Mouse (Mus musculus): ENCODE measurements at regions not wholly inside any gene's neighbourhood (a gene's known extent, or its start where the extent isn't known, plus 50 kb on each side); places are given as distances from the start of the nearest gene placed in this dataset.

GRCm38 (mm10) chr4:84032505-84032904 is 507.2 kb downstream of the Ccdc171 start:
- no peak for DNase-seq (ENCODE audit: low spot score in 2 of 2)

- no peak for DNase-seq (ENCODE audit: low spot score in 2 of 2)
Observed at GRCm38 (mm10) chr4:84035347-84035746, 510.0 kb downstream of the Ccdc171 start.

- no peak for DNase-seq (ENCODE audit: low spot score in 2 of 2)
Observed at GRCm38 (mm10) chr4:84037535-84037934, 512.2 kb downstream of the Ccdc171 start.

GRCm38 (mm10) chr4:84050243-84050642 is 524.9 kb downstream of the Ccdc171 start:
- no peak for DNase-seq (ENCODE audit: low spot score in 2 of 2)

- DNase-seq (ENCODE audit: low spot score in 2 of 2): no peak
Observed at GRCm38 (mm10) chr4:84056863-84057502, 531.6 kb downstream of the Ccdc171 start.

GRCm38 (mm10) chr4:84060187-84060586 is 534.8 kb downstream of the Ccdc171 start:
- no peak for DNase-seq (ENCODE audit: low spot score in 2 of 2)

- DNase-seq (ENCODE audit: low spot score in 2 of 2): no peak
Observed at GRCm38 (mm10) chr4:84063755-84064154, 538.4 kb downstream of the Ccdc171 start.

GRCm38 (mm10) chr4:84064614-84065456 is 539.5 kb downstream of the Ccdc171 start:
- DNase-seq (ENCODE audit: low spot score in 2 of 2): no peak

- DNase-seq (ENCODE audit: low spot score in 2 of 2): no peak
Observed at GRCm38 (mm10) chr4:84065457-84066124, 540.2 kb downstream of the Ccdc171 start.

GRCm38 (mm10) chr4:84067931-84068575 is 542.7 kb downstream of the Ccdc171 start:
- DNase-seq (ENCODE audit: low spot score in 2 of 2): no peak

GRCm38 (mm10) chr4:84068947-84069663 is 543.8 kb downstream of the Ccdc171 start:
- no peak for DNase-seq (ENCODE audit: low spot score in 2 of 2)

GRCm38 (mm10) chr4:84069681-84070080 is 544.3 kb downstream of the Ccdc171 start:
- DNase-seq (ENCODE audit: low spot score in 2 of 2): no peak

GRCm38 (mm10) chr4:84070089-84070488 is 544.7 kb downstream of the Ccdc171 start:
- DNase-seq (ENCODE audit: low spot score in 2 of 2): no peak

- DNase-seq (ENCODE audit: low spot score in 2 of 2): no peak
Observed at GRCm38 (mm10) chr4:84072096-84072495, 546.8 kb downstream of the Ccdc171 start.

GRCm38 (mm10) chr4:84076526-84076925 is 551.2 kb downstream of the Ccdc171 start:
- DNase-seq (ENCODE audit: low spot score in 2 of 2): no peak

GRCm38 (mm10) chr4:84079516-84079915 is 554.2 kb downstream of the Ccdc171 start:
- DNase-seq (ENCODE audit: low spot score in 2 of 2): no peak

GRCm38 (mm10) chr4:84081518-84081917 is 556.2 kb downstream of the Ccdc171 start:
- DNase-seq (ENCODE audit: low spot score in 2 of 2): no peak

- no peak for DNase-seq (ENCODE audit: low spot score in 2 of 2)
Observed at GRCm38 (mm10) chr4:84088166-84088565, 562.8 kb downstream of the Ccdc171 start.

- no peak for DNase-seq (ENCODE audit: low spot score in 2 of 2)
Observed at GRCm38 (mm10) chr4:84092509-84092908, 567.2 kb downstream of the Ccdc171 start.

GRCm38 (mm10) chr4:84095237-84095636 is 569.9 kb downstream of the Ccdc171 start:
- DNase-seq (ENCODE audit: low spot score in 2 of 2): no peak

GRCm38 (mm10) chr4:84096081-84096480 is 570.7 kb downstream of the Ccdc171 start:
- DNase-seq (ENCODE audit: low spot score in 2 of 2): no peak

All from spleen, postnatal 36 days (tissue).